Mouse (Mus musculus) C2C12 (cell line): Measurements from ENCODE around the gene Hcls1.

Source experiments
- CTCF ChIP-seq: IDR thresholded peaks from one replicate; pipeline ENCODE4 v1.5.1; 2011; ENCODE audit not compliant: control insufficient read depth, insufficient read depth, insufficient read length
- FOSL1 ChIP-seq: IDR thresholded peaks from one replicate; pipeline ENCODE4 v1.8.0; 2011; ENCODE audit warnings: mild to moderate bottlenecking, low read length; ENCODE audit not compliant: poor library complexity, insufficient read depth, severe bottlenecking
- MAX ChIP-seq: IDR thresholded peaks from one replicate; pipeline ENCODE4 v1.6.1; 2011; ENCODE audit warnings: mild to moderate bottlenecking, control low read depth
- MYOG ChIP-seq: IDR thresholded peaks from one replicate; pipeline ENCODE4 v1.6.1; 2011; ENCODE audit not compliant: control insufficient read depth, insufficient read length; ENCODE audit errors: extremely low read depth

- no peak for TF ChIP-seq CTCF
- no peak for TF ChIP-seq MYOG
- no peak for TF ChIP-seq FOSL1
- no peak for TF ChIP-seq MAX
These were observed 10.2 kb downstream of the Hcls1 start for GRCm38 (mm10) chr16:36944895-36945424.
